Mouse (Mus musculus) ES-E14 (cell line): ENCODE measurements at regions not wholly inside any gene's neighbourhood (a gene's known extent, or its start where the extent isn't known, plus 50 kb on each side); places are given as distances from the start of the nearest gene placed in this dataset.

ENCODE experiments used
- CHD2 ChIP-seq: IDR thresholded peaks from 2 replicates; pipeline ENCODE4 v1.6.1; 2014; ENCODE audit warnings: mild to moderate bottlenecking, low read depth, low read length, inconsistent platforms
- MAFK ChIP-seq: IDR thresholded peaks from 2 replicates; pipeline ENCODE4 v1.6.1; 2014; ENCODE audit warnings: mild to moderate bottlenecking, low read depth, low read length, inconsistent platforms; ENCODE audit not compliant: insufficient read depth
- ZNF384 ChIP-seq: IDR thresholded peaks from 2 replicates; pipeline ENCODE4 v1.6.1; 2012; ENCODE audit warnings: low read depth, low read length, inconsistent platforms

DNA sequence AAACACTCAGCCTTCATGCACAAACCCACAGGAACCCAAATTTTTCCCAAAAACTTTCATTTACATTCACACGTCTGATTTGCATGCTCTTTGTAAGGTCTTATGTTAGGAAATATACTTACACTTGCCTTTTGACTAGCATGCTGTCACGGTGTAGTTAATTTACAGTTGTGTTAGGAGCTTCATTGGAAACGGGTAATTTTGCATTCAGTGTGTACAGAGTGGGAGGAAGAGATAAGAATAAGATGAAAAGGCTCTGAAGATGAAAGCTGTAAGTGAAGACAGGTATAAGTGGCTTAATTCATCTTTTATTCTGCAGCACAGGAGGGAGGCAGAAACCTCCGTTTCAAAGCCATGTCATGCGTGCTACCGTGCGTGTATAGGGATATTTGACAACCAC lies 136.2 kb downstream of the Nhlrc3 start:
- no peak for TF ChIP-seq CHD2
- TF ChIP-seq MAFK, result no peak
- no peak for TF ChIP-seq ZNF384
